In the genomic region with DNA sequence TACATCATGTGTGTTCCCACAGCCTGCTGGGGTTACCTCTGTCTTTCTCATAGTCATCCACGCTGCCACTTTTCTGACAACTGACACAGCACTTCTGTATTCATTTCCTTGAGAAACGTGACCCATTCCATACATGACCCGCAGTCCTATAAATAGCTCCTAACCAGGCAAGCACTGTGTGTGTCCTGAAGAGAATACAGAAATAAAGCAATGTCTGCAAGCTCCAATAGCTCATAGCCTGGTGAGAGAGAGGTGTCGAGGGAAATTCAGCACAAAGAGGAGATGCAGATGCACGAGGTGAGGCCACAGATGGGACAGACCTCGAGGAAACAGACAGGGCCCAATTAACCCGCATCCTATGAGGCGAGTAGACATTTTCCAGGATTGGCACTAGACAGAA, we compare ENCODE assay signal across 18 mouse cellular contexts.
DNase-seq lines count a peak whose midpoint lies in the region; ATAC-seq lines count a peak whose summit lies in the region.
"Had no signal": no experiment of that assay in that cellular context is flagged by ENCODE, and none has a peak within 500 bp of the region (broad histone marks: within the 10 kb centered on the region; RNA-seq: fewer than 3 reads in every experiment).

No protein-coding gene starts in this region.

- no peak overlapping the region for H3K4me3 ChIP-seq in midbrain, embryonic 12.5 days
- H3K4me3 ChIP-seq in midbrain, embryonic 10.5 days = no peak overlapping the region
- H3K4me3 ChIP-seq in hindbrain, embryonic 13.5 days = no peak overlapping the region
- no peak overlapping the region for H3K4me3 ChIP-seq in neural tube, embryonic 12.5 days
- H3K4me3 ChIP-seq: gastrocnemius, adult 2 months; limb, embryonic 15.5 days had no signal

- peak; percentile 56; the same call in 1 of the 2 replicates for ATAC-seq in midbrain, embryonic 12.5 days (ENCODE audit: low FRiP score, low read depth)
- ATAC-seq in hindbrain, embryonic 13.5 days (ENCODE audit: low FRiP score) = peak; percentile 75
- ATAC-seq in neural tube, embryonic 12.5 days (ENCODE audit: low FRiP score, low read depth) = peak; percentile 44; the same call in 1 of the 2 replicates

- no peaks in the 10 kb centered on the region for H3K9me3 ChIP-seq in midbrain, embryonic 12.5 days
- no peaks in the 10 kb centered on the region; the same call in 1 of the 2 replicates for H3K9me3 ChIP-seq in midbrain, embryonic 10.5 days (replicated peaks)
- H3K9me3 ChIP-seq in hindbrain, embryonic 13.5 days = no peaks in the 10 kb centered on the region
- H3K9me3 ChIP-seq in neural tube, embryonic 12.5 days = peaks cover 7% of the 10 kb centered on the region; the same call in 1 of the 2 replicates
- H3K9me3 ChIP-seq: limb, embryonic 15.5 days had no signal

- peak; percentile 57 for DNase-seq in heart, adult 11 months
- no peak for DNase-seq in heart, adult 9 months (ENCODE audit: low spot score in 2 of 2)
- DNase-seq in midbrain, embryonic 10.5 days (ENCODE audit: low spot score) = no peak
- no peak for DNase-seq in kidney, postnatal 36 days
- DNase-seq in spleen, postnatal 36 days (ENCODE audit: low spot score in 2 of 2) = no peak
- DNase-seq: cerebellum, adult 11-12 months; gastrocnemius, adult 2 months; heart, postnatal 14 days; kidney, adult 18-20 months; kidney, postnatal 14 days; lung, adult 18-20 months; right cerebral cortex, postnatal 4 days; thymus, adult 2 months had no signal

- no peaks in the 10 kb centered on the region for H3K36me3 ChIP-seq in midbrain, embryonic 12.5 days
- no peaks in the 10 kb centered on the region for H3K36me3 ChIP-seq in midbrain, embryonic 10.5 days
- no peaks in the 10 kb centered on the region for H3K36me3 ChIP-seq in hindbrain, embryonic 13.5 days
- H3K36me3 ChIP-seq in neural tube, embryonic 12.5 days = no peaks in the 10 kb centered on the region
- H3K36me3 ChIP-seq: limb, embryonic 15.5 days had no signal

- WGBS in midbrain, embryonic 12.5 days = 69% methylated on average over 8 of the region's 8 CpGs
- WGBS in midbrain, embryonic 10.5 days = 87% methylated on average over 8 of the region's 8 CpGs
- WGBS in hindbrain, embryonic 13.5 days = 35% methylated on average over 8 of the region's 8 CpGs
- WGBS in neural tube, embryonic 12.5 days = 54% methylated on average over 8 of the region's 8 CpGs

- no peak overlapping the region; the same call in 1 of the 2 replicates for H3K27ac ChIP-seq in midbrain, embryonic 12.5 days (replicated peaks)
- no peak overlapping the region for H3K27ac ChIP-seq in midbrain, embryonic 10.5 days (replicated peaks)
- peak overlapping the region; percentile 63 for H3K27ac ChIP-seq in hindbrain, embryonic 13.5 days
- no peak overlapping the region for H3K27ac ChIP-seq in neural tube, embryonic 12.5 days
- H3K27ac ChIP-seq: gastrocnemius, adult 2 months; limb, embryonic 15.5 days; macrophage had no signal

- no peaks in the 10 kb centered on the region for H3K4me1 ChIP-seq in midbrain, embryonic 12.5 days
- no peaks in the 10 kb centered on the region for H3K4me1 ChIP-seq in midbrain, embryonic 10.5 days
- H3K4me1 ChIP-seq in hindbrain, embryonic 13.5 days (replicated peaks) = peaks cover 10% of the 10 kb centered on the region
- H3K4me1 ChIP-seq in neural tube, embryonic 12.5 days = no peaks in the 10 kb centered on the region
- H3K4me1 ChIP-seq: limb, embryonic 15.5 days had no signal

- no peak overlapping the region for H3K4me2 ChIP-seq in midbrain, embryonic 12.5 days (replicated peaks)
- H3K4me2 ChIP-seq in hindbrain, embryonic 13.5 days = no peak overlapping the region
- H3K4me2 ChIP-seq in neural tube, embryonic 12.5 days (replicated peaks) = no peak overlapping the region
- H3K4me2 ChIP-seq: limb, embryonic 15.5 days had no signal

- no peaks in the 10 kb centered on the region for H3K27me3 ChIP-seq in midbrain, embryonic 12.5 days
- H3K27me3 ChIP-seq in midbrain, embryonic 10.5 days (ENCODE audit: low read depth, poor library complexity, severe bottlenecking) = no peaks in the 10 kb centered on the region
- no peaks in the 10 kb centered on the region for H3K27me3 ChIP-seq in hindbrain, embryonic 13.5 days
- H3K27me3 ChIP-seq in neural tube, embryonic 12.5 days (replicated peaks) = no peaks in the 10 kb centered on the region
- H3K27me3 ChIP-seq: limb, embryonic 15.5 days had no signal

- no peak overlapping the region for H3K9ac ChIP-seq in midbrain, embryonic 12.5 days (replicated peaks)
- no peak overlapping the region for H3K9ac ChIP-seq in hindbrain, embryonic 13.5 days
- no peak overlapping the region for H3K9ac ChIP-seq in neural tube, embryonic 12.5 days
- H3K9ac ChIP-seq: limb, embryonic 15.5 days had no signal
